Mouse (Mus musculus) midbrain, postnatal 0 days (tissue): ENCODE results near the gene Grk5. TPM values are rescaled to one million over a fixed set of nuclear protein-coding genes. Genes with fewer than 3 reads are reported as not detected.

Experiments used
- ATAC-seq: fragments of 200-750 bp; cut with Nextera tagmentation; 2 replicates; pipeline ENCODE4 v1.8.0; 2017; ENCODE audit warnings: moderate number of reproducible peaks, mild to moderate bottlenecking, moderate TSS enrichment, moderate library complexity; ENCODE audit not compliant: low FRiP score
- DNase-seq: peaks from one replicate; pipeline ENCODE4 v3.0.0-alpha.2; 2015; ENCODE audit warnings: low spot score
- H3K27ac ChIP-seq: fragments of 300-500 bp; sonication (generic); 2 replicates; pipeline ENCODE4 v1.5.1; 2014; ENCODE audit warnings: low read depth, mild to moderate bottlenecking, low read length, mixed read lengths
- H3K27me3 ChIP-seq: fragments of 300-500 bp; sonication (generic); 2 replicates; pipeline ENCODE4 v1.6.1; 2014; ENCODE audit warnings: low read length, control low read depth, mixed read lengths; ENCODE audit not compliant: insufficient read depth
- H3K36me3 ChIP-seq: fragments of 300-500 bp; sonication (generic); 2 replicates; pipeline ENCODE4 v1.6.1; 2014; ENCODE audit warnings: low read length, control low read depth, mixed read lengths; ENCODE audit not compliant: insufficient read depth
- H3K4me1 ChIP-seq: fragments of 300-500 bp; sonication (generic); 2 replicates; pipeline ENCODE4 v1.6.1; 2014; ENCODE audit warnings: mild to moderate bottlenecking, control low read depth, antibody characterized with exemption, low read length, mixed read lengths; ENCODE audit not compliant: insufficient read depth
- H3K4me2 ChIP-seq: fragments of 300-500 bp; sonication (generic); 2 replicates; pipeline ENCODE4 v1.6.1; 2014; ENCODE audit warnings: low read depth, mild to moderate bottlenecking, low read length, mixed read lengths; ENCODE audit not compliant: poor library complexity, severe bottlenecking
- H3K4me3 ChIP-seq: fragments of 300-500 bp; sonication (generic); 2 replicates; pipeline ENCODE4 v1.5.1; 2014; ENCODE audit warnings: low read depth, mild to moderate bottlenecking, low read length, moderate library complexity
- H3K9ac ChIP-seq: fragments of 300-500 bp; sonication (generic); replicated peaks from 2 replicates; pipeline ENCODE4 v1.6.1; 2014; ENCODE audit warnings: mild to moderate bottlenecking, low read length, moderate library complexity, mixed read lengths; ENCODE audit not compliant: poor library complexity, severe bottlenecking
- H3K9me3 ChIP-seq: fragments of 300-500 bp; sonication (generic); 2 replicates; pipeline ENCODE4 v1.6.1; 2016; ENCODE audit warnings: low read length, control low read depth
- CTCF ChIP-seq: IDR thresholded peaks from 2 replicates; pipeline ENCODE4 v1.5.1; 2016; ENCODE audit warnings: antibody characterized with exemption, mild to moderate bottlenecking
- WGBS: fragments of 180-500 bp; shearing (Covaris S2); extraction: QIAGEN DNeasy Blood & Tissue Kit; methylation state at CpG from one replicate; pipeline ENCODE4 v1.1.7; 2014; 5-methylcytosine and 5-hydroxymethylcytosine counted together
- polyA plus RNA-seq: library from polyadenylated mRNA; unstranded; fragments of >200 nt; fragmentation: Nextera tagmentation; extraction: Ambion mirVana; gene quantifications from 2 replicates; pipeline ENCODE4 v1.2.1, GENCODE M21; 2015
- total RNA-seq: library from RNA; depleted of rRNA; stranded (reverse); fragments of >200 nt; gene quantifications from 2 replicates; pipeline ENCODE4 v1.2.3, GENCODE M21; 2014

Gene Grk5
- total and polyA plus RNA-seq, 2 experiments from 2014 or later = 2.1 to 10.6 TPM

GRCm38 (mm10) chr19:60973508-60973907 is 84.0 kb downstream of the Grk5 start:
- Histone ChIP-seq H3K4me3 (no peak overlapping the region), H3K9me3 (no peaks in the 10 kb centered on the region), H3K27ac (no peak overlapping the region), H3K9ac (no peak overlapping the region), H3K4me1 (no peaks in the 10 kb centered on the region), H3K4me2 (no peak overlapping the region), H3K27me3 (no peaks in the 10 kb centered on the region), H3K36me3 (no peaks in the 10 kb centered on the region)
- no peak for TF ChIP-seq CTCF
- WGBS = 100% methylated on average over 2 of the region's 2 CpGs
- no peak for DNase-seq
- no peak for ATAC-seq

DNA sequence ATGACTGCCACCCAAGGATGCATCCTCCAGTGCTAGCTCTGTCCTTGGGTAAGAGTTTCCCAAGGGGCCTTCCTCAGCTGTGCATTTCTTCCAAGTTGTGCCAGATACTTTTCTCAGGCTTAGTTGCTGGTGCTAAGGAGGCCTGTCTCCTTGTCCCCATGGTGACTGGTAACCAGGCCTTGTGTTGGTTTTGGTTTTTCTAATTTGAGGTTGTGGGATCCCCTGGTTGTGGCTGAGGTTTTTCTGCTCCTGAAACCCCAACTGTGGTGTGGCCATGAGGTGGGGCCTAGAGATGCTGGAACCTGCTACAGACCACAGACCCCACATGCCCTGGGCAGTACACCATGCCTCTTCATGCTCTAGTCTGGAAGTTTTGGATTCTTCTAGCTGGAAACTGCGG is 90.0 kb downstream of the Grk5 start:
- ATAC-seq = no peak
- TF ChIP-seq CTCF = no peak
- Histone ChIP-seq H3K9me3 (no peaks in the 10 kb centered on the region), H3K27me3 (no peaks in the 10 kb centered on the region), H3K4me1 (no peaks in the 10 kb centered on the region), H3K4me2 (no peak overlapping the region), H3K9ac (no peak overlapping the region), H3K27ac (no peak overlapping the region), H3K36me3 (no peaks in the 10 kb centered on the region), H3K4me3 (no peak overlapping the region)
- 100% methylated on average over 1 of the region's 1 CpGs for WGBS
- no peak for DNase-seq

DNA sequence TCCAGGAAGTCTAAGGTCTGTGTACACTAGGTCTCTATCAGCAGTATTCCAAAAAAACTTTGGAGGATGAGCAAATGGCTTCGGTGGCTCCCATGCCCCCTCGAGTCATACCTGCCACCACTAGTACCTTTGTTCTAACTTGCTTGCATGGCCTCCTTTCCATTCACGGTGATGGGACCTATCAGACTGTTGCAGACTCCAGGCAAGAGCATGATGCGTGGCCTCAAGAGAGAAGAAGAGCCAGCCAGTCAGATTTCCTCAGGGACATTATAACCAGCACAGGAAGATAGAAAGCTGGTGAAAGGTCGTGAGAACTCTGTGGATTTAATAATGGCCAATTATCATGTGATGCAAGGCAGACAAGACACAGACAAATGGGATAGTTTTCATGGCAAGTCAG is 91.8 kb downstream of the Grk5 start:
- 93% methylated on average over 5 of the region's 5 CpGs for WGBS
- no peak for TF ChIP-seq CTCF
- H3K4me2 ChIP-seq = no peak overlapping the region
- no peaks in the 10 kb centered on the region for H3K9me3 ChIP-seq
- no peak overlapping the region for H3K27ac ChIP-seq
- ATAC-seq = no peak
- H3K27me3 ChIP-seq = no peaks in the 10 kb centered on the region
- H3K36me3 ChIP-seq = no peaks in the 10 kb centered on the region
- no peak overlapping the region for H3K9ac ChIP-seq
- no peak for DNase-seq
- no peak overlapping the region for H3K4me3 ChIP-seq
- no peaks in the 10 kb centered on the region for H3K4me1 ChIP-seq

DNA sequence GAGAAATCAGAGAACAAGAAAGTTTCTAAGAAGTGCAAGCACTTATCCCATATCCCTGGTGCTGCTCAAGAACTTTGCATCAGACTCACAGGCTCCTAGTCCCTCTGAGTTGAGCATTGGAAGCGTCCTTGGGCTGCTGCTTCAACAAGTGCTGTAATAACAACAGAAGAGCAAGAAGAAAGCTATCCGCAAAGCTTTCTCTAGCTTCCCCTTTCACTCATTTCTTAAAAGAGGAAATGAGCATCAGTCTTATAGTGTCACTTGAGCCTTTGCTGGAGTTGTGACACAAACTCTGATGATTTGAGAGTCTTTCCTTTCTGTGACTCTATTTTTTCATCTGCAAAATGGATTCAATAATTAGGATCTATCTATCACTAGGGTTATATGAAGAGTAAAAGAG is 92.3 kb downstream of the Grk5 start:
- no peak overlapping the region for H3K27ac ChIP-seq
- DNase-seq (no peak), ATAC-seq (no peak)
- H3K4me2 ChIP-seq = no peak overlapping the region
- H3K9ac ChIP-seq = no peak overlapping the region
- no peaks in the 10 kb centered on the region for H3K9me3 ChIP-seq
- TF ChIP-seq CTCF = no peak
- no peaks in the 10 kb centered on the region for H3K4me1 ChIP-seq
- no peak overlapping the region for H3K4me3 ChIP-seq
- WGBS = 87% methylated on average over 2 of the region's 2 CpGs
- H3K27me3 ChIP-seq = no peaks in the 10 kb centered on the region
- H3K36me3 ChIP-seq = no peaks in the 10 kb centered on the region

- DNase-seq = no peak
- Histone ChIP-seq H3K9ac (no peak overlapping the region), H3K4me2 (no peak overlapping the region), H3K36me3 (0 out of 2 replicates have a peak, but pooled peaks cover 3% of the 10 kb centered on the region), H3K9me3 (no peaks in the 10 kb centered on the region), H3K4me1 (no peaks in the 10 kb centered on the region), H3K27ac (no peak overlapping the region), H3K27me3 (no peaks in the 10 kb centered on the region), H3K4me3 (no peak overlapping the region)
- WGBS = 80% methylated on average over 5 of the region's 5 CpGs
- ATAC-seq = no peak
- no peak for TF ChIP-seq CTCF
Observed at GRCm38 (mm10) chr19:60989766-60990165, 100.2 kb downstream of the Grk5 start.

- H3K4me2 ChIP-seq = no peak overlapping the region
- no peak for TF ChIP-seq CTCF
- 0 out of 2 replicates have a peak, but pooled peaks cover 3% of the 10 kb centered on the region for H3K36me3 ChIP-seq
Observed at GRCm38 (mm10) chr19:60994214-60994613, 104.7 kb downstream of the Grk5 start.

GRCm38 (mm10) chr19:60994845-60995244 is 105.3 kb downstream of the Grk5 start:
- Histone ChIP-seq H3K4me2 (no peak overlapping the region), H3K27ac (no peak overlapping the region), H3K27me3 (no peaks in the 10 kb centered on the region), H3K9me3 (no peaks in the 10 kb centered on the region), H3K9ac (no peak overlapping the region), H3K4me1 (no peaks in the 10 kb centered on the region), H3K36me3 (no peaks in the 10 kb centered on the region), H3K4me3 (no peak overlapping the region)
- no peak for DNase-seq
- WGBS = 79% methylated on average over 2 of the region's 2 CpGs
- no peak for ATAC-seq
- TF ChIP-seq CTCF = no peak

More at GRCm38 (mm10) chr19:60994214-60994613, 104.7 kb downstream of the Grk5 start:
- WGBS = 85% methylated on average over 3 of the region's 3 CpGs
- Histone ChIP-seq H3K27ac (no peak overlapping the region), H3K27me3 (no peaks in the 10 kb centered on the region), H3K4me1 (no peaks in the 10 kb centered on the region), H3K9ac (no peak overlapping the region), H3K9me3 (no peaks in the 10 kb centered on the region), H3K4me3 (no peak overlapping the region)
- ATAC-seq (no peak), DNase-seq (no peak)
